Mouse (Mus musculus): ENCODE data around the gene Poc5. TPM values are rescaled to one million over a fixed set of nuclear protein-coding genes. Genes with fewer than 3 reads are reported as not detected.

Poc5 gene
- 8.5 and 9.8 TPM in 2 replicates for polyA plus RNA-seq (2015; fragmentation: Nextera tagmentation; extraction: Ambion mirVana)

DNA sequence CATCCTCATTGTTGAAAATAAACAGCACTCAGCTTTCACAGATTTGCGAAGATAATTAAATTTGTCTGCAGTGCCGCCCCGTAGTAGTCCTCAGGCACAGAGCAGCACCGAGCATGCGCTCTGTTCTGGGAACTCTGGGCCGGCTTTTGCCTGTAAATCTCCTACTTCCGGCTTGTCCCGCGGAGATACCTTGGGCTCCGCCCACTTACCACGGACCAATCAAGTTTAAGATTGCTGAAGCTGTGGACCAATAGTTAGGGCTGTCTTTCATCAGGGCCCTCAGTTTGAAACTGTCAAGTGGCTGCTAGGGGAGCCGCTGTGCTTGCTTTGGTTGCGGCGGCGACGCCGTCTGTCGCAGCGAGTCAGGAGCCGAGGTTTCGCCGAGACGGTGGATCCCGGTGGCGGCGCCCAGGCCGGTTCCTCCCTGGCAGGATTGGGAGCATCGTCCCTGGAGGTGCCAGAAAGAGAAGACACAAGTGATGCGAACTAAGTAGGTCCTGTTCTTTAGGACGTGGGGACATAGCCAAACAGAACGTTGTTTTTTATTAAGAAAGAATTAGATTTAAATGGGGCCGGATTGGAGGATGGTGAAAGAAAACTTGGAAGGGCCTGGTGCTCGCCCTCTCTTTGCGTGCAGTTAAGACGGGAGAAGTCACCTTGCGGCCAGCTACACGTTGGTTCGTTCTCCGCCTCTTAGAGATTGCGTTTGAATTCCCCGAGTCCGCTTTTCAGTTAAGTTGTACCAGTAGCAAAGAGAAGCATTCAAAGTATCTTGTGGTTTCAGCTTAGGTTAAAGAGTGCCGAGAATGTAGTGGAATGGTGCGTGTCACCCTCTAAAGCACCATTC, at the start of gene Poc5:
TSS of gene Poc5 (plus strand) at position 253 of the 847 bp plus-strand sequence.
- Histone ChIP-seq H3K36me3 (peaks cover 32% of the 10 kb centered on the region), H3K27ac (replicated peaks) (peak within 1 kb of the TSS; percentile 72), H3K27me3 (replicated peaks) (no peaks in the 10 kb centered on the region), H3K9me3 (peaks cover 8% of the 10 kb centered on the region), H3K9ac (peak within 1 kb of the TSS; percentile 91), H3K4me2 (peak within 1 kb of the TSS; percentile 92), H3K4me1 (peaks cover 13% of the 10 kb centered on the region), H3K4me3 (peak within 1 kb of the TSS; percentile 90)
- under 1% methylated on average over 44 of the region's 44 CpGs for whole genome bisulfite sequencing
- peak; percentile 98 for ATAC-seq (ENCODE audit: extremely low read depth, insufficient number of reproducible peaks, low FRiP score, low TSS enrichment)

DNA sequence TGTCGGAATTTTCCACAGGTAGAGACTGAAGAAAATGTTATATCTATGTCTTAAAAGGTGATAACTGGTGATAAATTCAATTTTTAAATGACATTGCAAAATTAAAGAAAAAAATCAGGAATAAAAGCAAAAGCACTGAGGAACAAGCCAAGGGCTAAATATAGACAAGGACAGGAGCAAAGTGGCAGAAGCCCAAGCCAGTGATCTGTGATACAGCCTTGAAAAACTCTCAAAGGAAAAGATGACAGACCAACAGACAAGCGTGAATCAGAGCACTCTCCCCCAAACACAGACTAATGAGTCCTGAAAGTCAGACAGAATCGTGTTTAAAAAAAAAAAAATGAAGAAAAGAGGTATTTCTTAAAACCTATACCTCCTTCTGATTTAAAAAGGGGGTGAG, 46.6 kb upstream of the Poc5 start:
- WGBS = 51% methylated on average over 3 of the region's 3 CpGs
- H3K27me3 ChIP-seq (replicated peaks) = no peaks in the 10 kb centered on the region
- H3K9ac ChIP-seq = no peak overlapping the region
- peaks cover 4% of the 10 kb centered on the region; the same call in 1 of the 2 replicates for H3K4me1 ChIP-seq
- H3K9me3 ChIP-seq = no peaks in the 10 kb centered on the region
- H3K36me3 ChIP-seq = no peaks in the 10 kb centered on the region
- ATAC-seq (ENCODE audit: extremely low read depth, insufficient number of reproducible peaks, low FRiP score, low TSS enrichment) = no peak
- H3K4me3 ChIP-seq = no peak overlapping the region
- no peak overlapping the region for H3K27ac ChIP-seq (replicated peaks)
- H3K4me2 ChIP-seq = no peak overlapping the region

DNA sequence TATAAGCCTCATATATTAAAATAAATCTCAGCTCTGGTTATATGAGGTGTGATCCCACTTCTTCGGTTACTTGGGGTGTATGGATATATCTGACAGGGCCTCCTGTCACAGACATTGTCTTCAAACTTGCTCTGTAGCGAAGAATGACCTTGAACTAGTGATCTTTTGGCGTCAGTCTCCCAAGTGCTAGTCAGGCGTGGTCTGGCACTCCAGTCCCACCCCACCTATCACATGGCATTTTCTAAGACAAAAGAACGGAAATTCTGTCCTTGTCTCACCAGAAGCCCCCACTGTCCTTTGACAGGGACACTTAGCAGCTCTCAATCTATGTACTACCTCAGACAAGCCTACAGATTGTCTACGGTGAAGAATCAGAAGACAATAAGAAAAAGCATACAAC, 43.3 kb upstream of the Poc5 start:
- H3K27me3 ChIP-seq (replicated peaks) = no peaks in the 10 kb centered on the region

DNA sequence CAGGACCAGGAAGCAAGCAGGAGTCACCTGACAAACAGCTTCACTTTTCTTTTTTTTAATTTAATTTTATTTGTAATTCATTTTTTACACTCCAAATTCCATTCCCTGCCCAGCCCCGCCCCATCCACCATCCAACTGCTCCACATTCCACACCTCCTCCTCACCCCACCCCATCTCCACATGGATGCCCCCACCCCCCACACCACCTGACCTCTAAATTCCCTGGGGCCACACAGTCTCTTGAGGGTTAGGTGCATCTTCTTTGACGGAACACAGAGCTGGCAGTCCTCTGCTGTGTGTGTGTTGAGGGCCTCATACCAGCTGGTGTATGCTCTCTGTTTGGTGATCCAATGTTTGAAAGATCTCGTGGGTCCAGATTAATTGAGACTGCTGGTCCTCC, 41.5 kb upstream of the Poc5 start:
- no peak overlapping the region for H3K27ac ChIP-seq (replicated peaks)
- no peaks in the 10 kb centered on the region for H3K9me3 ChIP-seq
- H3K4me2 ChIP-seq = no peak overlapping the region
- no peak for ATAC-seq (ENCODE audit: extremely low read depth, insufficient number of reproducible peaks, low FRiP score, low TSS enrichment)
- no peaks in the 10 kb centered on the region for H3K36me3 ChIP-seq
- peaks cover 4% of the 10 kb centered on the region; the same call in 1 of the 2 replicates for H3K4me1 ChIP-seq
- H3K9ac ChIP-seq = no peak overlapping the region
- no peak overlapping the region for H3K4me3 ChIP-seq
- 36% methylated on average over 3 of the region's 3 CpGs for WGBS
- H3K27me3 ChIP-seq (replicated peaks) = no peaks in the 10 kb centered on the region

More for the DNA sequence above, 43.3 kb upstream of the Poc5 start:
- Histone ChIP-seq H3K9me3 (no peaks in the 10 kb centered on the region), H3K36me3 (no peaks in the 10 kb centered on the region), H3K4me3 (no peak overlapping the region), H3K4me1 (peaks cover 4% of the 10 kb centered on the region; the same call in 1 of the 2 replicates), H3K27ac (replicated peaks) (no peak overlapping the region), H3K9ac (no peak overlapping the region), H3K4me2 (no peak overlapping the region)
- ATAC-seq (ENCODE audit: extremely low read depth, insufficient number of reproducible peaks, low FRiP score, low TSS enrichment) = no peak
- 60% methylated on average over 6 of the region's 6 CpGs for WGBS

DNA sequence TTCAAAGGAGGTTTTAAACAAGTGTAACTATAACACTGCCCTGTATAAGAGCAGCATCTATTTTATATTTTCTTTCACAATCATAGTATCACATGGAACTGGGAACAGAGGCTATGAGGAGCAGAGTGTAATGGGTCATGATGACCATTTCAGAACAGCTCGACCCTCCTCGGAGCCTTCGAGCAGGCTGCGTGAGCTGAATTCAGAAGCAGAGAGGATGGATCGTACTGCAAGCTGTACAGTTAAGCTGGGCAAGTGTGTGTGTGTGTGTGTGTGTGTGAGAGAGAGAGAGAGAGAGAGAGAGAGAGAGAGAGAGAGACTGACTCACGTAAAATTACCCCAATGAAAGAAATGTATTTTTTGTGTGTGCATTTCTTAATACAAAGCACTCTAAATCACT, 37.9 kb upstream of the Poc5 start:
- Histone ChIP-seq H3K27ac (replicated peaks) (no peak overlapping the region), H3K36me3 (no peaks in the 10 kb centered on the region), H3K9me3 (no peaks in the 10 kb centered on the region), H3K27me3 (replicated peaks) (no peaks in the 10 kb centered on the region), H3K4me1 (no peaks in the 10 kb centered on the region), H3K9ac (no peak overlapping the region), H3K4me2 (no peak overlapping the region), H3K4me3 (no peak overlapping the region)
- 89% methylated on average over 6 of the region's 6 CpGs for WGBS
- no peak for ATAC-seq (ENCODE audit: extremely low read depth, insufficient number of reproducible peaks, low FRiP score, low TSS enrichment)

DNA sequence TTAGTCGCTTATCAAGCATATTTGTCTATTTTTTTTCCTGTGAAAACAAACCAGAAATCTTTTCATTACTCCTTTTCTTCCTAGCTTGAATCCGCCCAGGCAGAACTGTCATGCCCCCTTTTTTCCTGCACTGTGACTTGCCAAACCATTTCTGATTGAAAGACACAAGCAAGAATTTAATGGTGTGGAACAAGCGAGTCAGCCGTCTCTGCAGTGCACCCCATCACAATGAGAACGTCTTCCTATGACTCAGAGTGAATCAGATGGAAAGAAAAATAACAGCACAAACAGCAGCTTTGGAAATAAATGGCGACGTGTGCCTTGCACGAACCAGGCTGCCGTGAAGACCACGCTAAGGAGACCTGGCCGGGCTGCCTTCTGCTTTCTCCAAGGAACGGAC, 36.8 kb upstream of the Poc5 start:
- Histone ChIP-seq H3K4me3 (no peak overlapping the region), H3K4me1 (no peaks in the 10 kb centered on the region), H3K9me3 (no peaks in the 10 kb centered on the region), H3K27me3 (replicated peaks) (no peaks in the 10 kb centered on the region), H3K27ac (replicated peaks) (no peak overlapping the region), H3K36me3 (no peaks in the 10 kb centered on the region), H3K4me2 (no peak overlapping the region), H3K9ac (no peak overlapping the region)
- ATAC-seq (ENCODE audit: extremely low read depth, insufficient number of reproducible peaks, low FRiP score, low TSS enrichment) = no peak
- WGBS = 72% methylated on average over 12 of the region's 12 CpGs

DNA sequence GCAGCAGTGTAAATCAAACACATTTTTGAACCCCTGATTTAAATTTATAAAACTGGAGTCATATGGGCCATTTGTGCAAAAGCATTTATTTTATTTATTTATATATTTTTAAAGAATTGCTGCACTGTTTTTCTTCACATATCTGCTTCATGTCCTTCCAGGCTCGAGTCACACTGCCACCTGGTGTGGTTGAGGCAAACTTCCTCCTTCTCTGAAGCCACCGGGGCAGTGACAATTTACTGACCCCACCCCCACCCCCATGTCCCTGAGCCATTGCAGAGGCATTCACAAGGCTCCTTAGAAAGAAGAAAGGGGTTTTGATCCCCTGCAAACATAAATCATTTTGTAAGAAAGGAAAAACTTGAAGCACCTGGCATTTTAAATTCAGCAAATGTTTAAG, 12.6 kb upstream of the Poc5 start:
- Histone ChIP-seq H3K27me3 (replicated peaks) (no peaks in the 10 kb centered on the region), H3K4me3 (no peak overlapping the region), H3K9me3 (no peaks in the 10 kb centered on the region), H3K4me1 (no peaks in the 10 kb centered on the region), H3K9ac (no peak overlapping the region), H3K27ac (replicated peaks) (no peak overlapping the region), H3K36me3 (no peaks in the 10 kb centered on the region), H3K4me2 (no peak overlapping the region)
- WGBS = 1% methylated on average over 2 of the region's 2 CpGs
- ATAC-seq (ENCODE audit: extremely low read depth, insufficient number of reproducible peaks, low FRiP score, low TSS enrichment) = no peak

DNA sequence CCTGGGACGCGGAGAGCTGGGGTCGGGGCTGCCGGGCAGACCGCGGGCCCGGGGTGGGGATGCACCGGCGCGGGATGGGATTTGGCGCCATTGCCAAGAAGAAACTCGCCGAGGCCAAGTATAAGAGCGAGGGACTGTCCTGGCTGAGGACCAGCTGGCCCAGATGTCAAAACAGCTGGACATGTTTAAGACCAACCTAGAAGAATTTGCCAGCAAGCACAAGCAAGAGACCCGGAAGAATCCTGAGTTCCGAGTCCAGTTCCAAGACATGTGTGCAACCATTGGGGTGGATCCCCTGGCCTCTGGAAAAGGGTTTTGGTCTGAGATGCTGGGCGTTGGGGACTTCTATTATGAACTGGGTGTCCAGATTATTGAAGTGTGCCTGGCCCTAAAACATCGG, 11.2 kb upstream of the Poc5 start:
- no peaks in the 10 kb centered on the region for H3K9me3 ChIP-seq
- H3K4me2 ChIP-seq = no peak overlapping the region
- H3K9ac ChIP-seq = no peak overlapping the region
- H3K4me1 ChIP-seq = no peaks in the 10 kb centered on the region
- WGBS = 86% methylated on average over 18 of the region's 18 CpGs
- no peak for ATAC-seq (ENCODE audit: extremely low read depth, insufficient number of reproducible peaks, low FRiP score, low TSS enrichment)
- H3K27ac ChIP-seq (replicated peaks) = no peak overlapping the region
- H3K4me3 ChIP-seq = no peak overlapping the region
- no peaks in the 10 kb centered on the region for H3K27me3 ChIP-seq (replicated peaks)
- no peaks in the 10 kb centered on the region for H3K36me3 ChIP-seq

DNA sequence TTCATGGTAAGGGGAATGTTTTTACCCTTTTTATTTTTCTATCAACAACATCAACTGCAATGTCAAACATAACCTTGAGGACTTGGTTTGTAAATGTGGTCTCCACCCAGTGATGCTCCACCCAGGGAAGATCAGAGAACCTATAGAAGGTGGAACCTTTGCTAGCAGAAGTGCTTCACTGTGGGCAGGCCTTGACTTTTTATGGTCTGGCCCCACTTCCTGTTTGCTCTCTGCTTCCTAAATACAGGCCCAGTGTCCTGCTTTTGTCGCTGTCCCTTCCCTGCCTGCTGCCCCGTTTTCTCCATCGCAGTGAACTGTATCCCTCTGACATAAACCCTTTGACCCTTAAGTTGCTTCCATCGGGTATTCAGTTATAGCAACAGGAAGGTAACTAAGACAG, 10.2 kb upstream of the Poc5 start:
- Histone ChIP-seq H3K9ac (no peak overlapping the region), H3K9me3 (no peaks in the 10 kb centered on the region), H3K4me3 (no peak overlapping the region), H3K4me2 (no peak overlapping the region), H3K27ac (replicated peaks) (no peak overlapping the region), H3K36me3 (no peaks in the 10 kb centered on the region), H3K27me3 (replicated peaks) (no peaks in the 10 kb centered on the region), H3K4me1 (no peaks in the 10 kb centered on the region)
- no peak for ATAC-seq (ENCODE audit: extremely low read depth, insufficient number of reproducible peaks, low FRiP score, low TSS enrichment)
- WGBS = 58% methylated on average over 4 of the region's 4 CpGs

DNA sequence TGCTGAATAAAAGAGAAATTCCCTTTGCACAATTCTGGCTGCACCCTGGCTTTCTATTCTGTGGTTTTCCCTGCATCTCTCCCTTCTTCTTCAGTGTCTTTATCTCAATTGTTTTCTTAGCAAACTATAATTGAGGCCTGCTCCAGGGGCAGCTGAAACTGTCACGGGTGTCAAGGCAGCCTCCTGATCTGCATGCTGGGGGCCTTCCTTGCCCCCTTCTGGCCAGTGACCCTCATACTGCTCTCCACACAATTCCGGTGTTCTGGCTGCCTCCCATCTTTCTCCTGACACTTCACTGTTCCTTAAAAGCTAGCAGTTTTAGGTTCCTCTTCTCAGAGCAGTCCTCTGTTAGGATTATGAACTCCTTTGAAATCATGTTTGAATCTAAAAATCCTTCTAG, 1.2 kb downstream of the Poc5 start:
- Histone ChIP-seq H3K27me3 (replicated peaks) (no peaks in the 10 kb centered on the region), H3K27ac (replicated peaks) (no peak overlapping the region), H3K36me3 (peaks cover 42% of the 10 kb centered on the region), H3K9ac (peak overlapping the region; percentile 91), H3K4me2 (peak overlapping the region; percentile 92), H3K4me3 (peak overlapping the region; percentile 90), H3K9me3 (peaks cover 8% of the 10 kb centered on the region), H3K4me1 (peaks cover 13% of the 10 kb centered on the region)
- no peak for ATAC-seq (ENCODE audit: extremely low read depth, insufficient number of reproducible peaks, low FRiP score, low TSS enrichment)
- 10% methylated on average over 2 of the region's 2 CpGs for WGBS

DNA sequence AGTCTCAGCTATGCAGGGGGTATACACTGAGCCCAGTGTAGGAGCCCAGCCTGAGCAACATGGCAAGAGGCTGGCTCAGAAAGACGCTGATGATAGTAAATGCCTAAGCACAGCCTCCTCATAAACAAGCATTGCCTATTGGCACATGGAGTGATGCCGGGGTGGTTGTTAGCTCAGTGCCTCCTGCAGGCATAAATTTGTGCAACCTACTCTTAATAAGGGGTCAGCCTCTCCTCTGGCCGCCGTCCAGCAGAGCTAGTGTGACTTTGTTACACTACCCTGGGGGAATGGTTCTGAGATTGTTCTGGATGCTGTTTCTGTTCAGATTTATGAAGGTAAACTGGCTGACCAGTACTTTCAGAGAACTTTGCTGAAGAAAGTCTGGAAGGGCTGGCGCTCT, 13.2 kb downstream of the Poc5 start:
- WGBS = 93% methylated on average over 5 of the region's 5 CpGs

DNA sequence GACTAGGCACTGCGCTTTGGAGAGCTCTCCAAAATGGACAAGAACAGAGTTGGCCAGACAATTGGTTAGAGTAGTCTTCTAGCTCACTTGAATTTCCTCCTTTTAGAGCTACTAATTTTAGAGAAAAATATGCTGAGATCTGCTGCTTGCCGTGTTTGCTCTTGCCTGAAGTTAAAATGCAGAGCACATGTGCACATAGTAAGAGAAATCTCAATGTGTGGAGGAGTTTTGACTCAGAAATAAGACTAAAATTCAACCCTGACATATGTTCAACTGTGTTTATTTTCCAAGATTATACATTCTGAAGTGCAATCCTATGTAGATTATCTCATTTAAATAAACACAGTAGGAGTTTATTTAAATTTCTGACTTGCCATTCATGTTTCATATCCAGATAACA, 17.4 kb downstream of the Poc5 start:
- Histone ChIP-seq H3K36me3 (peaks cover 85% of the 10 kb centered on the region), H3K9ac (no peak overlapping the region), H3K27me3 (replicated peaks) (no peaks in the 10 kb centered on the region), H3K4me1 (no peaks in the 10 kb centered on the region), H3K9me3 (no peaks in the 10 kb centered on the region), H3K27ac (replicated peaks) (no peak overlapping the region), H3K4me2 (no peak overlapping the region), H3K4me3 (no peak overlapping the region)
- ATAC-seq (ENCODE audit: extremely low read depth, insufficient number of reproducible peaks, low FRiP score, low TSS enrichment) = no peak
- 76% methylated on average over 2 of the region's 2 CpGs for WGBS

More for the DNA sequence above, 13.2 kb downstream of the Poc5 start:
- peaks cover 95% of the 10 kb centered on the region for H3K36me3 ChIP-seq
- H3K27ac ChIP-seq (replicated peaks) = no peak overlapping the region
- H3K9ac ChIP-seq = no peak overlapping the region
- ATAC-seq (ENCODE audit: extremely low read depth, insufficient number of reproducible peaks, low FRiP score, low TSS enrichment) = no peak
- no peak overlapping the region for H3K4me2 ChIP-seq
- no peaks in the 10 kb centered on the region for H3K27me3 ChIP-seq (replicated peaks)
- H3K4me1 ChIP-seq = no peaks in the 10 kb centered on the region
- H3K9me3 ChIP-seq = no peaks in the 10 kb centered on the region
- no peak overlapping the region for H3K4me3 ChIP-seq
